Mouse (Mus musculus) CH12.LX (cell line): ENCODE results near the gene Mdm1. TPM values are rescaled to one million over a fixed set of nuclear protein-coding genes. Genes with fewer than 3 reads are reported as not detected.
A peak's percentile ranks its signal among the peaks of the same experiment; 100 is the strongest.

Experiments used
- DNase-seq: peaks from one replicate; pipeline ENCODE4 v3.0.0-alpha.2; 2013; ENCODE audit errors: extremely low read depth
- H3K27ac ChIP-seq: 2 replicates; pipeline ENCODE4 v1.5.1; 2012; ENCODE audit warnings: low read depth, mild to moderate bottlenecking, control low read depth, moderate library complexity; ENCODE audit not compliant: insufficient read depth
- H3K27me3 ChIP-seq: replicated peaks from 2 replicates; pipeline ENCODE3; 2012; ENCODE audit warnings: inconsistent platforms
- H3K36me3 ChIP-seq, 2 experiments: replicated peaks in 1 of 2; 2 replicates each; pipeline versions ENCODE3 to v1.6.1; 2012; ENCODE audit warnings: inconsistent platforms in 1 of 2, low read length in 1 of 2, mild to moderate bottlenecking in 1 of 2, mixed read lengths in 1 of 2, moderate library complexity in 1 of 2; ENCODE audit not compliant: control insufficient read depth in 1 of 2, insufficient read depth in 1 of 2
- H3K4me1 ChIP-seq, 2 experiments: 2 replicates each; pipeline ENCODE4 v1.6.1; 2012; ENCODE audit warnings: inconsistent platforms in 1 of 2, moderate library complexity in 1 of 2; ENCODE audit not compliant: insufficient read depth in 2 of 2, control insufficient read depth in 1 of 2
- H3K4me2 ChIP-seq: 2 replicates; pipeline ENCODE4 v1.6.1; 2012; ENCODE audit warnings: low read depth, mild to moderate bottlenecking, control low read depth; ENCODE audit not compliant: poor library complexity, insufficient read depth, severe bottlenecking
- H3K4me3 ChIP-seq, 3 experiments: fragments of 150-350 bp in 1 of 3; sonication (generic) in 1 of 3; replicated peaks in 1 of 3; 2 replicates each; pipeline versions ENCODE3 to v1.5.1; 2011 to 2012; ENCODE audit warnings: low read depth in 2 of 3, low read length in 2 of 3, mild to moderate bottlenecking in 2 of 3, moderate library complexity in 2 of 3, control low read depth in 1 of 3, improper control_type of control experiment in 1 of 3, inconsistent platforms in 1 of 3, mixed read lengths in 1 of 3; ENCODE audit not compliant: poor library complexity in 1 of 3
- H3K79me2 ChIP-seq: replicated peaks from 2 replicates; pipeline ENCODE4 v1.6.1; 2012; ENCODE audit warnings: mild to moderate bottlenecking, moderate library complexity; ENCODE audit not compliant: control insufficient read depth, poor library complexity, insufficient read depth, severe bottlenecking; ENCODE audit errors: extremely low read depth
- H3K9ac ChIP-seq: 2 replicates; pipeline ENCODE4 v1.6.1; 2012; ENCODE audit warnings: low read depth, mild to moderate bottlenecking, control low read depth, moderate library complexity; ENCODE audit not compliant: insufficient read depth
- H3K9me3 ChIP-seq: replicated peaks from 2 replicates; pipeline ENCODE3; 2012; ENCODE audit warnings: low read length, inconsistent platforms, mixed read lengths
- CHD2 ChIP-seq: IDR thresholded peaks from 2 replicates; pipeline ENCODE4 v1.6.1; 2011; ENCODE audit warnings: low read length, improper control_type of control experiment
- CTCF ChIP-seq, 2 experiments: IDR thresholded peaks in 1 of 2; conservative IDR thresholded peaks in 1 of 2; 2 replicates each; pipeline ENCODE4 v1.5.1; 2011 to 2012; ENCODE audit warnings: low read depth in 2 of 2, low read length in 2 of 2, improper control_type of control experiment in 1 of 2, inconsistent platforms in 1 of 2, mild to moderate bottlenecking in 1 of 2, moderate library complexity in 1 of 2
- ELF1 ChIP-seq: IDR thresholded peaks from 2 replicates; pipeline ENCODE4 v1.6.1; 2014; ENCODE audit warnings: low read depth, mild to moderate bottlenecking, inconsistent platforms, low read length, improper control_type of control experiment
- EP300 ChIP-seq: IDR thresholded peaks from 2 replicates; pipeline ENCODE4 v1.6.1; 2011; ENCODE audit warnings: low read length, improper control_type of control experiment
- GABPA ChIP-seq: IDR thresholded peaks from 2 replicates; pipeline ENCODE4 v1.6.1; 2012; ENCODE audit warnings: low read depth, low read length, improper control_type of control experiment, inconsistent platforms; ENCODE audit not compliant: insufficient replicate concordance
- HCFC1 ChIP-seq: IDR thresholded peaks from 2 replicates; pipeline ENCODE4 v1.6.1; 2012; ENCODE audit warnings: low read depth, mild to moderate bottlenecking, inconsistent platforms, low read length, improper control_type of control experiment
- IRF4 ChIP-seq: IDR thresholded peaks from 2 replicates; pipeline ENCODE4 v1.6.1; 2014; ENCODE audit warnings: low read depth, mild to moderate bottlenecking, inconsistent platforms, low read length, improper control_type of control experiment
- KAT2A ChIP-seq: IDR thresholded peaks from 2 replicates; pipeline ENCODE4 v1.6.1; 2012; ENCODE audit warnings: low read length, improper control_type of control experiment, inconsistent platforms; ENCODE audit not compliant: insufficient replicate concordance
- MAX ChIP-seq: IDR thresholded peaks from 2 replicates; pipeline ENCODE4 v1.6.1; 2011; ENCODE audit warnings: low read length, improper control_type of control experiment
- MAZ ChIP-seq: IDR thresholded peaks from 2 replicates; pipeline ENCODE4 v1.6.1; 2012; ENCODE audit warnings: low read depth, mild to moderate bottlenecking, inconsistent platforms, low read length, improper control_type of control experiment, moderate library complexity
- MXI1 ChIP-seq: IDR thresholded peaks from 2 replicates; pipeline ENCODE4 v1.6.1; 2011; ENCODE audit warnings: mild to moderate bottlenecking, low read depth, low read length, improper control_type of control experiment
- MYC ChIP-seq: IDR thresholded peaks from 2 replicates; pipeline ENCODE4 v1.6.1; 2011; ENCODE audit warnings: low read depth, mild to moderate bottlenecking, improper control_type of control experiment, low read length
- NELFE ChIP-seq: IDR thresholded peaks from 2 replicates; pipeline ENCODE4 v1.6.1; 2011; ENCODE audit warnings: low read depth, low read length, improper control_type of control experiment
- NRF1 ChIP-seq: IDR thresholded peaks from 2 replicates; pipeline ENCODE4 v1.6.1; 2014; ENCODE audit warnings: low read depth, mild to moderate bottlenecking, inconsistent platforms, low read length, improper control_type of control experiment, moderate library complexity
- RAD21 ChIP-seq: IDR thresholded peaks from 2 replicates; pipeline ENCODE4 v1.6.1; 2011; ENCODE audit warnings: low read depth, mild to moderate bottlenecking, low read length, improper control_type of control experiment, moderate library complexity
- RCOR1 ChIP-seq: conservative IDR thresholded peaks from 2 replicates; pipeline ENCODE4 v1.6.1; 2012; ENCODE audit warnings: low read depth, mild to moderate bottlenecking, inconsistent platforms, low read length, improper control_type of control experiment
- SIN3A ChIP-seq: IDR thresholded peaks from 2 replicates; pipeline ENCODE4 v1.6.1; 2012; ENCODE audit warnings: low read length, improper control_type of control experiment, inconsistent platforms
- TBP ChIP-seq: conservative IDR thresholded peaks from 2 replicates; pipeline ENCODE4 v1.6.1; 2011; ENCODE audit warnings: low read depth, low read length, improper control_type of control experiment
- TCF12 ChIP-seq: IDR thresholded peaks from 2 replicates; pipeline ENCODE4 v1.6.1; 2014; ENCODE audit warnings: low read depth, mild to moderate bottlenecking, inconsistent platforms, low read length, improper control_type of control experiment
- ZC3H11A ChIP-seq: IDR thresholded peaks from 2 replicates; pipeline ENCODE4 v1.6.1; 2012; ENCODE audit warnings: low read depth, mild to moderate bottlenecking, inconsistent platforms, low read length, improper control_type of control experiment
- ZKSCAN1 ChIP-seq: IDR thresholded peaks from 2 replicates; pipeline ENCODE4 v1.6.1; 2012; ENCODE audit warnings: low read depth, inconsistent platforms, low read length, improper control_type of control experiment, borderline replicate concordance
- dilution Hi-C: fragments of 300-500 bp; cut with MboI; formaldehyde crosslinking; loops from 2 replicates; pipeline ENCODE4 v1.14.3; 2020; ENCODE audit warnings: low sequenced_read_pairs; ENCODE audit not compliant: extremely low pct_unique_long_range_greater_than_20kb, extremely low pct_ligation_motif_present
- in situ Hi-C: fragments of 300-500 bp; cut with MboI; formaldehyde crosslinking; loops from 3 replicates; pipeline ENCODE4 v1.14.3; 2019; ENCODE audit warnings: low sequenced_read_pairs, low pct_ligation_motif_present, low pct_unique_long_range_greater_than_20kb, mixed read lengths
- polyA plus RNA-seq: library from polyadenylated mRNA; unstranded; fragments of >175 nt; gene quantifications from 2 replicates; pipeline ENCODE4 v1.2.1, GENCODE M21; 2012; ENCODE audit warnings: low read depth; ENCODE audit not compliant: insufficient read length
- total RNA-seq, 2 experiments: library from RNA; depleted of rRNA; stranded (reverse); fragments of 300-350 nt in 1 of 2; fragments of >200 nt in 1 of 2; gene quantifications; 2 replicates each; pipeline ENCODE4 v1.2.3; 2012 to 2014

Gene Mdm1
- total and polyA plus RNA-seq, 3 experiments, result 6.8 to 10.4 (median 9.7) TPM

DNA sequence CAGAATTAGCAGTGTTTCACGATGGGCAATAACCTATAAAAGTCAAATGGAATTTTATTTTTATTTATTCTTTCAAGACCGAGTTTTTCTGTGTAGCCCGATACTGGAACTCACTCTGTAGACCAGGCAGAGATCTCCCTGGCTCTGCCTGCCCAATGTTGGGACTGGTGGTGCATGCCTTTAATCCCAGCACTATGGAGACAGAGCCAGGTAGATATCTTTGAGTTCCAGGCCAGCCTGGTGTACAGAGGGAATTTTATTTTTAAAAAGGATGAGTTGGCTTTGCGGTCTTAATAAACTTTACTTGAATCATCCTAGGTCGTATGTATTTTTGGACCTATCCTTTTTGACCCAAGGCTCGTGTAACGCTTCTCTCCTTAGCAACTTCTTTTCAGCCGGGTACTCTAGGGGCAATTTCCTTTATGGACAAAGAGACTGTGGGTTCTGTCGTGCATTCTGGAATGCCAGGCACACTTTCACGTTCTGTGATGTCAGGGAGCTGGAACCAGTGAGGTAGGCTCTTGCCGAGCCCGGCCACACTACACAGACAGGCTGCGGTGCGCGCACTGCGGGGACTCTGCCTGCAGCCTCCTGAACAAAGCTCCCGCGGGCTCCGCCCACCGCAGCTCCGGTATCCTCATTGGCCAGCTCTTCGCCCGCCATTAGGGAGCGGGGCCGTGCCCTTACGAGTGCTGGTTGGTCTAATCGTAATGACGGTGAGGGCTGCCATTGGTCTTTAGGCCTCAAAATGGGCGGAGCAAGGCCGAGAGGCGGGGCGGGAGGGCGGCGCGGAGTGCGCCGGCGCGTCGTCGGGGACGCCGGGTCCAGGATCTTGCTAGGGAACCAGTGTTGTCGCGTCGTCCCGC lies at the start of gene Mdm1 (continued):
- TF ChIP-seq MYC, result no peak

GRCm38 (mm10) chr10:118092745-118093144 lies 48.9 kb upstream of the Mdm1 start:
- Histone ChIP-seq H3K4me3 (no peak overlapping the region), H3K9me3 (peaks cover 6% of the 10 kb centered on the region), H3K36me3 (no peaks in the 10 kb centered on the region), H3K27ac (no peak overlapping the region), H3K4me2 (no peak overlapping the region), H3K79me2 (no peaks in the 10 kb centered on the region), H3K27me3 (no peaks in the 10 kb centered on the region), H3K9ac (no peak overlapping the region), H3K4me1 (peaks cover 15 to 53% of the 10 kb centered on the region in 2 experiments)
- no peak for DNase-seq
- TF ChIP-seq RAD21 (no peak), MAX (no peak), ZKSCAN1 (no peak), NRF1 (no peak), TBP (no peak), MXI1 (no peak), MAZ (no peak), SIN3A (no peak), ELF1 (no peak), CTCF (conservative IDR thresholded peaks at IDR 0.05 in 1 of 2, IDR thresholded peaks at IDR 0.05 in 1 of 2; ENCODE audit: low read depth in 2 of 2, low read length in 2 of 2) (no peak), KAT2A (no peak), ZC3H11A (no peak)
- dilution Hi-C loops, result no loop called here
- in situ Hi-C loops, result no loop called here

DNA sequence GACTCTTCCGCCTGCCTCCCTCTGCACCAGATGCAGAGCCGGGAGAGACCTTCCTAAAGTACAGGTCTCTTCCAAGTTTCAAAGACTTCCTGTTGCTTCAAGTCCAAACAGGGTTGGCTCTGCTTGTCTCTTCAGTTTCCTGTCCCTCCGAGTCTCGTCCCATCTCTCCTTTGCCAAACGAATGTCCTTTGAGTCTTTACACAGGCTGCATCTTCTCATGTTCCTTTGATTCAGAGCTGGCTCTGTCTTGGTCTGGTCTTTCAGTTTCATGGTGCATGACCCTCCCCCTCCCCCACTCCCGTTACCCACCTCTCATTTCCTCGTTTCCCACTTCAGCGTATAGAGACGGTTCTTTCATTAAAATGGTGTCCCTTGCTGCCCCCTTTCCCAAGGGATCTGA lies 47.9 kb upstream of the Mdm1 start:
- H3K79me2 ChIP-seq, result no peaks in the 10 kb centered on the region
- TF ChIP-seq GABPA (no peak), NELFE (no peak), TCF12 (no peak), KAT2A (no peak), IRF4 (peak; percentile 58), CHD2 (peak; percentile 22; the same call in 1 of the 2 replicates), ELF1 (0 out of 2 replicates have a peak, but pooled peaks have one; percentile 23), EP300 (0 out of 2 replicates have a peak, but pooled peaks have one; percentile 12), RCOR1 (no peak), HCFC1 (no peak)
- H3K4me2 ChIP-seq, result peak overlapping the region; percentile 67
- in situ Hi-C loops, result no loop called here
- no peak overlapping the region for H3K27ac ChIP-seq
- peaks cover 9% of the 10 kb centered on the region for H3K9me3 ChIP-seq
- no peaks in the 10 kb centered on the region for H3K36me3 ChIP-seq
- no peak overlapping the region for H3K4me3 ChIP-seq
- H3K27me3 ChIP-seq, result no peaks in the 10 kb centered on the region
- H3K4me1 ChIP-seq, result peaks cover 15 to 49% of the 10 kb centered on the region in 2 experiments
- H3K9ac ChIP-seq, result no peak overlapping the region
- dilution Hi-C loops, result no loop called here
- DNase-seq, result no peak
